1 mouse cellular context compared by ENCODE assay signal in the genomic region with DNA sequence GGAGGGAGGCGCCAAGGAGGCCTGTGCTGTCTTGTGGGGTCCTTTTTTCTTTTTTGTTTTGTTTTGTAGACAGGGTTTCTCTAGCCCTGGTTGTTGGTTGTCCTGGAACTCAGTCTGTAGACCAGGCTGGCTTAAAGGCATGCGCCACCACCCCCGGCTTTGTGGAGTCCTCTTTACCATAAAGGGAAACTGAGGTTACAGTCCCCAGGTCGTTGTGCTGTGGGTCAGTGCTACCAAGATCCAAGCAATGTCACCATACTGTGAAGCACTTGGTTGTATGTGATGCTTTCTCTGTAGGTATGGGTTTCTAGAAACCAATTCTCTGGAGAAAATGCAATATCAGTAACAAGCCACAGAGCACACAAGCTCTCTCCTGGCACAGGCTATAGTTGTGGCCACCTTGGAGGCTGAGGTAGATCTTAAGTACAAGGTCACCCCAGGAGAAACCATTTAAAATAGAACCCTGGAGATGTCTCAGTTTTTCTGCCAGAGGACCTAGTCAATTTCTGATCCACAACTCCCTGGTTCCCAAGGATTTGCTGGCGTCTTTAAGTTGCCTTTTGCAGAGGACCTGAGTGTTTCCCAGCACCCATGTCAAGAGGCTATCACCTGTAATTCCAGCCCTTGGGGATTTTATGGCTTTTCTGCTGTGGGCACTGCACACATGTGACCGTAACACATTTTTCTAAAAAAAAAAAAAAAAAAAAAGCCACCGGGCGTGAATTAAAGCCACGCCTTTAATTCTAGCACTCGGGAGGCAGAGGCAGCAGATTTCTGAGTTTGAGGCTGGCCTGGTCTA.
TF ChIP-seq lines count a peak whose summit lies in the region.

No protein-coding gene starts in this region.

TF ChIP-seq in MEL, 35 proteins besides CTCF, POLR2A, EP300 and RAD21:
- TF ChIP-seq SIN3A (IDR thresholded peaks at IDR 0.05; ENCODE audit: low read length) = 0 out of 2 replicates have a peak, but pooled peaks have one; percentile 12
- 0 out of 2 replicates have a peak, but pooled peaks have one; percentile 44 for TF ChIP-seq MXI1 (IDR thresholded peaks at IDR 0.05; ENCODE audit: low read depth, low read length)
- no peak for TF ChIP-seq MAFK (IDR thresholded peaks at IDR 0.05; ENCODE audit: borderline replicate concordance, low read depth, low read length)
- TF ChIP-seq ETS1 (IDR thresholded peaks at IDR 0.05; ENCODE audit: low read depth, low read length) = no peak
- peak; percentile 95 for TF ChIP-seq POLR2AphosphoS2 (IDR thresholded peaks at IDR 0.05; ENCODE audit: low read length)
- TF ChIP-seq ZKSCAN1 (IDR thresholded peaks at IDR 0.05; ENCODE audit: low read depth, low read length) = no peak
- TF ChIP-seq CHD2 (IDR thresholded peaks at IDR 0.05; ENCODE audit: low read length) = peak; percentile 34; the same call in 1 of the 2 replicates
- TF ChIP-seq TCF12 (IDR thresholded peaks at IDR 0.05; ENCODE audit: low read depth, low read length) = no peak
- no peak; the same call in 1 of the 2 replicates for TF ChIP-seq CHD1 (IDR thresholded peaks at IDR 0.05; ENCODE audit: low read depth, low read length)
- no peak for TF ChIP-seq TBP (IDR thresholded peaks at IDR 0.05; ENCODE audit: low read depth, low read length)
- TF ChIP-seq MEF2A (IDR thresholded peaks at IDR 0.05; ENCODE audit: extremely low read depth, insufficient replicate concordance, low read depth, low read length, poor library complexity, severe bottlenecking) = no peak
- no peak for TF ChIP-seq USF2 (IDR thresholded peaks at IDR 0.05; ENCODE audit: borderline replicate concordance in 1 of 2, insufficient read depth in 1 of 2, low read depth in 1 of 2, low read length in 2 of 2)
- TF ChIP-seq NRF1 (IDR thresholded peaks at IDR 0.05; ENCODE audit: insufficient read depth, low read depth, low read length, poor library complexity, severe bottlenecking) = no peak
- no peak; the same call in none of the 2 replicates for TF ChIP-seq SMC3 (IDR thresholded peaks at IDR 0.05; ENCODE audit: low read depth, low read length)
- peak; percentile 85; the same call in 1 of the 2 replicates for TF ChIP-seq ZMIZ1 (IDR thresholded peaks at IDR 0.05; ENCODE audit: low read depth, low read length)
- TF ChIP-seq GABPA (IDR thresholded peaks at IDR 0.05; ENCODE audit: low read depth, low read length) = no peak
- TF ChIP-seq GATA1 (IDR thresholded peaks at IDR 0.05; ENCODE audit: low read depth, low read length) = no peak
- TF ChIP-seq RCOR1 (IDR thresholded peaks at IDR 0.05; ENCODE audit: low read depth, low read length) = no peak
- TF ChIP-seq NELFE (IDR thresholded peaks at IDR 0.05; ENCODE audit: low read depth, low read length) = peak; percentile 10; the same call in 1 of the 2 replicates
- TF ChIP-seq POLR2AphosphoS5 (IDR thresholded peaks at IDR 0.05; ENCODE audit: borderline replicate concordance, low read depth, low read length) = no peak
- TF ChIP-seq MYB (IDR thresholded peaks at IDR 0.05; ENCODE audit: low read depth, low read length) = 0 out of 2 replicates have a peak, but pooled peaks have one; percentile 30
- no peak for TF ChIP-seq ZC3H11A (IDR thresholded peaks at IDR 0.05; ENCODE audit: low read depth, low read length)
- no peak for TF ChIP-seq ELF1 (IDR thresholded peaks at IDR 0.05; ENCODE audit: low read depth, low read length)
- no peak for TF ChIP-seq KAT2A (conservative IDR thresholded peaks at IDR 0.05; ENCODE audit: low read depth, low read length)
- no peak for TF ChIP-seq UBTF (IDR thresholded peaks at IDR 0.05; ENCODE audit: borderline replicate concordance, insufficient read depth, low read depth, low read length)
- TF ChIP-seq JUND (IDR thresholded peaks at IDR 0.05; ENCODE audit: low read depth, low read length) = 0 out of 2 replicates have a peak, but pooled peaks have one; percentile 4
- TF ChIP-seq HCFC1 (IDR thresholded peaks at IDR 0.05; ENCODE audit: low read depth, low read length) = peak; percentile 42
- no peak for TF ChIP-seq BHLHE40 (IDR thresholded peaks at IDR 0.05; ENCODE audit: borderline replicate concordance, low read depth, low read length)
- TF ChIP-seq E2F4 (IDR thresholded peaks at IDR 0.05; ENCODE audit: borderline replicate concordance, low read depth, low read length) = no peak
- TF ChIP-seq MYC (IDR thresholded peaks at IDR 0.05; ENCODE audit: low read depth, low read length) = no peak; the same call in 1 of the 2 replicates
- TF ChIP-seq MAX (IDR thresholded peaks at IDR 0.05; ENCODE audit: low read length) = no peak
- TF ChIP-seq TAL1 (IDR thresholded peaks at IDR 0.05; ENCODE audit: low read length) = no peak
- TF ChIP-seq USF1 (IDR thresholded peaks at IDR 0.05; ENCODE audit: low read depth, low read length) = no peak; the same call in 1 of the 2 replicates
- peak; percentile 95 for TF ChIP-seq ZNF384 (IDR thresholded peaks at IDR 0.05; ENCODE audit: low read depth, low read length)
- no peak for TF ChIP-seq MAZ (IDR thresholded peaks at IDR 0.05; ENCODE audit: low read depth, low read length)
